Mouse (Mus musculus) retina, postnatal 1 day (tissue): ENCODE measurements around the gene Prss3.
"Not testable (repeated sequence)": the region's sequence is repeated elsewhere in the genome, so short reads cannot be mapped to it uniquely, and the experiment has no call there.

Source experiments
- DNase-seq: peaks from one replicate; pipeline ENCODE4 v3.0.0-alpha.2; 2012

Gene Prss3

GRCm38 (mm10) chr6:41377578-41377977 is at the start of gene Prss3:
Gene Prss3, minus strand, starts transcription at chr6:41377678.
- not testable (repeated sequence) for DNase-seq

GRCm38 (mm10) chr6:41392056-41392455 is 14.6 kb upstream of the Prss3 start, which contains the start of gene Gm5771:
Gene Gm5771, plus strand, starts transcription at chr6:41392356.
- not testable (repeated sequence) for DNase-seq

GRCm38 (mm10) chr6:41391640-41392039 is 14.2 kb upstream of the Prss3 start:
- not testable (repeated sequence) for DNase-seq

GRCm38 (mm10) chr6:41386781-41387180 is 9.3 kb upstream of the Prss3 start:
- no peak for DNase-seq

GRCm38 (mm10) chr6:41373772-41374171 is 3.7 kb downstream of the Prss3 start:
- DNase-seq = not testable (repeated sequence)

GRCm38 (mm10) chr6:41353932-41354331 is 23.5 kb downstream of the Prss3 start, which contains the start of gene Try10:
Gene Try10, plus strand, starts transcription at chr6:41354105.
- DNase-seq = no peak
